Mouse (Mus musculus): Measurements from ENCODE around the gene Rgs14. TPM values are rescaled to one million over a fixed set of nuclear protein-coding genes. Genes with fewer than 3 reads are reported as not detected.

Gene Rgs14
- total and polyA plus RNA-seq, 2 experiments from 2014 or later, result 0.76 to 0.78 TPM

- Histone ChIP-seq H3K4me3 (ENCODE audit: low read length) (no peak overlapping the region), H3K27me3 (ENCODE audit: insufficient read depth, low read length) (no peaks in the 10 kb centered on the region), H3K9ac (replicated peaks; ENCODE audit: low read length) (no peak overlapping the region), H3K4me2 (ENCODE audit: low read depth, low read length) (no peak overlapping the region), H3K27ac (no peak overlapping the region), H3K36me3 (ENCODE audit: insufficient read depth, low read length) (peaks cover 62% of the 10 kb centered on the region), H3K4me1 (ENCODE audit: insufficient read depth, low read length) (no peaks in the 10 kb centered on the region), H3K9me3 (ENCODE audit: low read length) (no peaks in the 10 kb centered on the region)
- no peak for TF ChIP-seq CTCF (IDR thresholded peaks at IDR 0.05; ENCODE audit: low read depth)
- DNase-seq (ENCODE audit: low spot score) (no peak), ATAC-seq (no peak)
- WGBS, result 88% methylated on average over 11 of the region's 11 CpGs
These were observed 22.8 kb upstream of the Rgs14 start for GRCm38 (mm10) chr13:55346745-55347144.

GRCm38 (mm10) chr13:55361145-55361544 lies 8.4 kb upstream of the Rgs14 start:
- H3K36me3 ChIP-seq (ENCODE audit: insufficient read depth, low read length), result peaks cover 13% of the 10 kb centered on the region; the same call in 1 of the 2 replicates
- H3K9ac ChIP-seq (replicated peaks; ENCODE audit: low read length), result no peak overlapping the region
- ATAC-seq, result no peak
- H3K27ac ChIP-seq, result no peak overlapping the region
- H3K4me2 ChIP-seq (ENCODE audit: low read depth, low read length), result peak overlapping the region; percentile 94
- no peaks in the 10 kb centered on the region for H3K27me3 ChIP-seq (ENCODE audit: insufficient read depth, low read length)
- no peak for DNase-seq (ENCODE audit: low spot score)
- TF ChIP-seq CTCF (IDR thresholded peaks at IDR 0.05; ENCODE audit: low read depth), result no peak
- H3K9me3 ChIP-seq (ENCODE audit: low read length), result no peaks in the 10 kb centered on the region
- H3K4me3 ChIP-seq (ENCODE audit: low read length), result peak overlapping the region; percentile 95; the same call in 1 of the 2 replicates
- peaks cover 14% of the 10 kb centered on the region for H3K4me1 ChIP-seq (ENCODE audit: insufficient read depth, low read length)

- under 1% methylated on average over 32 of the region's 32 CpGs for WGBS
- H3K27me3 ChIP-seq (ENCODE audit: insufficient read depth, low read length), result no peaks in the 10 kb centered on the region
- ATAC-seq (peak; percentile 36), DNase-seq (ENCODE audit: low spot score) (peak; percentile 7)
- H3K9ac ChIP-seq (replicated peaks; ENCODE audit: low read length), result peak overlapping the region; percentile 94
- peaks cover 13% of the 10 kb centered on the region; the same call in 1 of the 2 replicates for H3K36me3 ChIP-seq (ENCODE audit: insufficient read depth, low read length)
- peak overlapping the region; percentile 87 for H3K27ac ChIP-seq
- H3K4me1 ChIP-seq (ENCODE audit: insufficient read depth, low read length), result peaks cover 14% of the 10 kb centered on the region
- no peak for TF ChIP-seq CTCF (IDR thresholded peaks at IDR 0.05; ENCODE audit: low read depth)
- peak overlapping the region; percentile 95 for H3K4me3 ChIP-seq (ENCODE audit: low read length)
- no peaks in the 10 kb centered on the region for H3K9me3 ChIP-seq (ENCODE audit: low read length)
- H3K4me2 ChIP-seq (ENCODE audit: low read depth, low read length), result peak overlapping the region; percentile 94
These were observed 7.5 kb upstream of the Rgs14 start for GRCm38 (mm10) chr13:55361974-55362452.

- H3K9ac ChIP-seq (replicated peaks; ENCODE audit: low read length), result peak within 1 kb of the TSS; percentile 94
- peak; percentile 99 for ATAC-seq
- under 1% methylated on average over 35 of the region's 35 CpGs for WGBS
These were observed 7.0 kb upstream of the Rgs14 start, which contains the start of gene Lman2 for GRCm38 (mm10) chr13:55362453-55363060. TSS of gene Lman2 (minus strand) at chr13:55362783.

GRCm38 (mm10) chr13:55368401-55368800 lies 1.1 kb upstream of the Rgs14 start:
- no peaks in the 10 kb centered on the region for H3K36me3 ChIP-seq (ENCODE audit: insufficient read depth, low read length)
- 78% methylated on average over 7 of the region's 7 CpGs for WGBS
- no peaks in the 10 kb centered on the region for H3K27me3 ChIP-seq (ENCODE audit: insufficient read depth, low read length)
- H3K27ac ChIP-seq, result no peak overlapping the region
- H3K9me3 ChIP-seq (ENCODE audit: low read length), result no peaks in the 10 kb centered on the region
- H3K9ac ChIP-seq (replicated peaks; ENCODE audit: low read length), result no peak overlapping the region
- H3K4me1 ChIP-seq (ENCODE audit: insufficient read depth, low read length), result no peaks in the 10 kb centered on the region
- H3K4me3 ChIP-seq (ENCODE audit: low read length), result no peak overlapping the region
- no peak for ATAC-seq
- no peak for DNase-seq (ENCODE audit: low spot score)
- no peak for TF ChIP-seq CTCF (IDR thresholded peaks at IDR 0.05; ENCODE audit: low read depth)
- H3K4me2 ChIP-seq (ENCODE audit: low read depth, low read length), result no peak overlapping the region

More at GRCm38 (mm10) chr13:55362453-55363060, 7.0 kb upstream of the Rgs14 start, which contains the start of gene Lman2:
- Histone ChIP-seq H3K4me2 (ENCODE audit: low read depth, low read length) (peak within 1 kb of the TSS; percentile 94), H3K4me1 (ENCODE audit: insufficient read depth, low read length) (peaks cover 14% of the 10 kb centered on the region), H3K27me3 (ENCODE audit: insufficient read depth, low read length) (no peaks in the 10 kb centered on the region), H3K36me3 (ENCODE audit: insufficient read depth, low read length) (peaks cover 13% of the 10 kb centered on the region; the same call in 1 of the 2 replicates), H3K4me3 (ENCODE audit: low read length) (peak within 1 kb of the TSS; percentile 95), H3K27ac (peak within 1 kb of the TSS; percentile 87), H3K9me3 (ENCODE audit: low read length) (no peaks in the 10 kb centered on the region)
- peak; percentile 100 for DNase-seq (ENCODE audit: low spot score)
- no peak for TF ChIP-seq CTCF (IDR thresholded peaks at IDR 0.05; ENCODE audit: low read depth)

- H3K36me3 ChIP-seq (ENCODE audit: insufficient read depth, low read length), result no peaks in the 10 kb centered on the region
- no peak overlapping the region for H3K9ac ChIP-seq (replicated peaks; ENCODE audit: low read length)
- DNase-seq (ENCODE audit: low spot score) (no peak), ATAC-seq (no peak)
- no peaks in the 10 kb centered on the region for H3K9me3 ChIP-seq (ENCODE audit: low read length)
- WGBS, result 68% methylated on average over 3 of the region's 3 CpGs
- no peaks in the 10 kb centered on the region for H3K4me1 ChIP-seq (ENCODE audit: insufficient read depth, low read length)
- no peak overlapping the region for H3K4me3 ChIP-seq (ENCODE audit: low read length)
- no peaks in the 10 kb centered on the region; the same call in 1 of the 2 replicates for H3K27me3 ChIP-seq (ENCODE audit: insufficient read depth, low read length)
- H3K27ac ChIP-seq, result no peak overlapping the region
- H3K4me2 ChIP-seq (ENCODE audit: low read depth, low read length), result no peak overlapping the region
- TF ChIP-seq CTCF (IDR thresholded peaks at IDR 0.05; ENCODE audit: low read depth), result no peak
These were observed 702 bp downstream of the Rgs14 start for GRCm38 (mm10) chr13:55370234-55370633.

Data from hindbrain, postnatal 0 days (tissue).